Mouse (Mus musculus): ENCODE results near the gene Fgr. TPM values are rescaled to one million over a fixed set of nuclear protein-coding genes. Genes with fewer than 3 reads are reported as not detected.

The Fgr gene
- total RNA-seq, 2 experiments from 2014 or later = 8.4 to 9.7 TPM

GRCm38 (mm10) chr4:132955395-132955791, 18.5 kb upstream of the Fgr start:
- ATAC-seq (replicated peaks; ENCODE audit: low FRiP score, poor library complexity, severe bottlenecking) = no peak

GRCm38 (mm10) chr4:132958741-132959678, 14.9 kb upstream of the Fgr start:
- no peak for ATAC-seq (replicated peaks; ENCODE audit: low FRiP score, poor library complexity, severe bottlenecking)

DNA sequence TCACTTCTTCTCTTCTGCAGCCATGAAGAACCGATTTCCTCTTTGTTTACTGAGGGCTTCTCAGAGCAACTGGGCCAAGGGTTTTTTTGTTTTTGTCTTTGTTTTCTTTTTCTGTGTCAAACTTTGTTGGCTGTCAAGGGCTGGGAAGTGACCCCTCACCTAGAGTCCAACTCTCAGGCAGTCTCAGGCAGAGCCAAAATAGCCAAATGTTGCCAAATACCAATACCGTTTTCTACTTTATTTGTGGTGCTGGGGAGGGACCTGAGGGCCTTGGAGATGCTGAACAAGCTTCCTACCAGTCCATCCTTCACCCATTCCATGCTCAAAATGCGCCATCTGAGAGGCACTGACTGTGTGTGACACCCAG, 14.2 kb upstream of the Fgr start:
- ATAC-seq (replicated peaks; ENCODE audit: low FRiP score, poor library complexity, severe bottlenecking) = no peak

DNA sequence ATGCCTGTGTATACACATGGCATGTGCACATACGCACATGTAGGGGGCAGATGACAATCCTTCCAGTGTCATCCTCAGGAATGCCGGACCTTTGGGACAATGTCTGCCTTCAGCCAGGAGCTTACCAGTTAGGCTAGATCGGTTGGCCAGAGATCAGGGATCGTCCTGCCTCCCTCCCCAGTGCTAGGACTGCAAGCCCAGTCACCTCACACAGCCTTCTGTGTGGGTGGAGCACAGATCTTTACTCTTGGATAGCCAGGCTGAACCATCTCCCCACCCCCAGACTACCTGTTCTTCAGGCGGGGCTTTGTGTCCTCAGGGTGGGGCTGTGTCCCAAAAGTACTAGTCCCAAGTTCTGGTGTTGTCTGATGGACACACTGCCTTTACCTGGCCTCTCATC, 13.6 kb upstream of the Fgr start:
- ATAC-seq (replicated peaks; ENCODE audit: low FRiP score, poor library complexity, severe bottlenecking) = no peak

GRCm38 (mm10) chr4:132960864-132961639, 12.8 kb upstream of the Fgr start:
- ATAC-seq (replicated peaks; ENCODE audit: low FRiP score, poor library complexity, severe bottlenecking) = no peak

DNA sequence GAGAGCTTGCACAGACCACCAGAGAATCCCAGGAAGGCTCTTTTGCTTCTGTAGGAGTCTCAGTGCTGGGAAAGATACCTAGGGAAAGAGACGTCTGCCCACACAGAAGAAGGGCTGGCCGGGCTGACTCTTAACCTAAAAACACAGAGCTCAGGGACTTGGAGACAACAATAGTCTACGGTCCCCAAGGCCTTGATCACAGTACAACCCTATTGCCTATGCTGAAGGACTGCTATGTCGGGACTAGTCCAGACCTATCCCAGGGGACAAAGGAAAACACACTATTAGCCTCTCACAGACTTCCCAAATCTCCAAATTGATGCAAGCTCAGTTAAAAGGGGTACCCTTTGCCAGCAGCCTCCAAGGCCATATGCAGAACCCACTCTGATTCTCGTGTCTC, 12.0 kb upstream of the Fgr start:
- ATAC-seq (replicated peaks; ENCODE audit: low FRiP score, poor library complexity, severe bottlenecking) = no peak

DNA sequence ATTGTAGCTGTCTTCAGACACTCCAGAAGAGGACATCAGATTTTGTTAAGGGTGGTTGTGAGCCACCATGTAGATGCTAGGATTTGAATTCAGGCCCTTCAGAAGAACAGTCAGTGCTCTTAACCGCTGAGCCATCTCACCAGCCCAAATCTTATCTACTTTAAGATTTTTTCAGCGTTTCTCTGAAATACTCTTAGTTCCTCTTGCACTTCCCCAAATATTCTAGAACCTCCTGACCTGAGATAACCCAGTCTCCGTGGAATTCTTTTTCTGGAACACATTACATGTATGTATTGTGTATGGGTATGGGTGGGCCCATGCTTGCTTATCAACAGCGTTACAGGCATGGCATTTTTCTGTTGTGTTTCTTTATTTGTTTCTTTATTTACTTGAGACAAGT, 11.3 kb upstream of the Fgr start:
- ATAC-seq (replicated peaks; ENCODE audit: low FRiP score, poor library complexity, severe bottlenecking) = no peak

GRCm38 (mm10) chr4:132963436-132963835, 10.5 kb upstream of the Fgr start:
- ATAC-seq (replicated peaks; ENCODE audit: low FRiP score, poor library complexity, severe bottlenecking) = no peak

- ATAC-seq (replicated peaks; ENCODE audit: low FRiP score, poor library complexity, severe bottlenecking) = no peak
Observed at GRCm38 (mm10) chr4:132964064-132964463, 9.8 kb upstream of the Fgr start.

DNA sequence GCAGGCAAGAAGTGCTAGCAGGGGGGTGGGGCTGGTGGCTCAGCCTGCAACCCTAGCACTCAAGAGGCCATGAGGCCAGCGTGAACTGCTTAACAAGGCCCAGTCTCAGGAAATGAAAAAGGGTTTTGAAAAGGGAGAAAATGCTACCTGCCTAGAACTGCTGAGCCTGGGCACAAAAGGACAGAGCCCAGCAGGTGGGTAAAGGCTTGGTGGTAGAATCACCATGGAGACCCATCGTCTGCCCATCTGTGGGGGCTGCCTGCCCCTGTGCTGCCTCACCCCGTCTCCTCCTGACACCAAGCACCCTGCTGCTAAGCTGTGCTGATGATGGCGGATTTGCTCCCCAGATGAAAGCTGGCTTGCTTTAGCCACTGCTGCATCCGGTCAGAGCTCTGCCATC, 9.4 kb upstream of the Fgr start:
- ATAC-seq (replicated peaks; ENCODE audit: low FRiP score, poor library complexity, severe bottlenecking) = no peak

DNA sequence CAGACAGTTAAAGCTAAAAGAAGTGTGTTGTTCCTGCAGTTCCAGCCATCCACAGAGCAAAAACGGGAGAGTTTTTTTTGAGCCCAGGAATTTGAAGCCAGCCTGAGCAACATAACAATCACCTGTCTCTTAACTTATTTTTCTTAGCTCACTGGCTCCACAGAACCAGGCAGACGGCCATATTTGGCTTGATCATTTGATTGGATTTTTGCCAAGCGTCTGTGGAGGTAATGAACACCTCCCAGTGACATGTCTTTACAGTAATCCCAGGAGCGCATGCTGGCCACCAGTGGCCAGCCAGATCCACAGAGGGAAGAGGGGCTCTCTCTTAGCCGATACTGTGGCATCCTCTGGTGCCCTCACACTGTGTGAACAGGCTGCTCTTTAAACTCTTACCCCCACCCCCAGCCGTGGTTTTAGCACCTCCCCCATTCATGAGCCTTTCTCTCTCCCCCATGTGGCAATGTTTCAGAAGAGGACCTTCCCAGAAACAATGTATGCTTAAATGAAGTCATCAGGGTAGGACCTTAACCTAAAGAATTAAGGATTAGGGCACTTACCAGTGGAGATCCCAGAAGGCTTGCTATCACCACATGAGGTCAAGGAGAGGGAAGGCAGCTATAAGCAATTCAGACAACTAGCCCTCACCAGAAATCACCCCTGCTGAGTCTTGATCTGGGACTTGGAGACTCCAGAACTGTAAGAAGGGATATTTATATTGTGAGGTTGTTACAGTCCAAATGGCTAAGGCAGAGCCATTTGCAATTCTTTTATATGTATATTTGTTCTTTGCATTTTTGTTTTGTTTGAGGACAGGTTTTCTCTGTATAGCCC, 5.6 kb upstream of the Fgr start:
- ATAC-seq (replicated peaks; ENCODE audit: low FRiP score, poor library complexity, severe bottlenecking) = no peak

DNA sequence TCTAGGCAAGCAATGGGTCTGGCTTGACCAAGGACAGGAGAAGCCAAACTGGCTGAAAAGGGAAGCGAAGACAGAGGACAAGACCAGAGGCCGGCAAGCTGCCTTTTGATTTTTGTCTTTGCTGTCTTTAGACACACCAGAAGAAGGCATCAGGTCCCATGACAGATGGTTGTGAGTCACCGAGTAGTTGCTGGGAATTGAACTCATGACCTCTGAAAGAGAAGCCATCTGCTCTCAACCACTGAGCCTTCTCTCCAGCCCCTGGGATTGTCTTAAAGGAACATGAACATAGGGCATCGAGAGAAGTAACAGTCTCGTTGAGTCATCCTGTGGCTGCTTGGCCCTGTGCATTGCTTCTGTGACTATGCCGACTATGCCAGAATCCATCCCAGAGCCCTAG, 2.3 kb upstream of the Fgr start:
- no peak for ATAC-seq (replicated peaks; ENCODE audit: low FRiP score, poor library complexity, severe bottlenecking)

DNA sequence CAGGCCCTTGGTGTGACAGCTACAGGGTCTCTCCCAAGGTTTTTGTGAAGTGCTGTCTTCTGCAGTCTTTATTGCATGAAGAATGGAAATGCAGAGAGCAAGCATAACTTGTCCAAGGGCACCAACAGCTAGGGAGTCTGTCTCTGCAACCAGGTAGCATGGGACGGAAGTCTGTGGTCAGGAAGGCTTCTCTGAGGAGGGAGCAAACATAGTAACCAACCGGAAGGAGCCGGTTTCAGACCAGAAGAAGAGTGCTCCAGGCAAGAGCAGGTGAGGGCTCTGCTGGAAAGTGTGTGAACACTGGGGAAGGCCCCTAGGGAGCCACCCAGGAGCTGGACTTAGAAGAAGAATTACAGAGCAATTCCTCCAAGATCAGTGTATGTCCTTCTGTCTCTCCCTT, 1.8 kb upstream of the Fgr start:
- no peak for ATAC-seq (replicated peaks; ENCODE audit: low FRiP score, poor library complexity, severe bottlenecking)

- ATAC-seq (replicated peaks; ENCODE audit: low FRiP score, poor library complexity, severe bottlenecking) = no peak
Observed at GRCm38 (mm10) chr4:132972556-132972955, 1.3 kb upstream of the Fgr start.

DNA sequence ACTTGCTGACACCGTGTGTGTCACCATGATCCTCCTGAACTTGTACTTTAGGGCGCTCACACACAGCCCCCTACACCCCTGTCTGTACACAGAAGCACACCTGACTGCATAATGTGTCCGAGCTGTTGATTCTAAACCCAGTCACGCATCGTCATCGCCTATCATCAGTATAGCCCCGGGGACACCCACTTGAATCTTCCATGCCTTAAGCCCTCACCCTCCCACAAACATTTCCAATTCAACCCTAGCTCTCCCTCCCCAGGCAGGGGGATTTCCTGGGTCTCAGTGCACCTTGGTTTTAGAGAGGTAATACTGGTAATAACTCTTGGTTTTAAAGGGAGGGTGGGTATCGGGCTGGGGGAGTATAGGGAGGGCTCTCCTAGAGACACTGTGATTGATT, 709 bp upstream of the Fgr start:
- no peak for ATAC-seq (replicated peaks; ENCODE audit: low FRiP score, poor library complexity, severe bottlenecking)

GRCm38 (mm10) chr4:132974904-132975303, 1.0 kb downstream of the Fgr start:
- ATAC-seq (replicated peaks; ENCODE audit: low FRiP score, poor library complexity, severe bottlenecking) = no peak

- ATAC-seq (replicated peaks; ENCODE audit: low FRiP score, poor library complexity, severe bottlenecking) = no peak
Observed at GRCm38 (mm10) chr4:132975791-132976190, 1.9 kb downstream of the Fgr start.

GRCm38 (mm10) chr4:132976729-132977128, 2.8 kb downstream of the Fgr start:
- no peak for ATAC-seq (replicated peaks; ENCODE audit: low FRiP score, poor library complexity, severe bottlenecking)

DNA sequence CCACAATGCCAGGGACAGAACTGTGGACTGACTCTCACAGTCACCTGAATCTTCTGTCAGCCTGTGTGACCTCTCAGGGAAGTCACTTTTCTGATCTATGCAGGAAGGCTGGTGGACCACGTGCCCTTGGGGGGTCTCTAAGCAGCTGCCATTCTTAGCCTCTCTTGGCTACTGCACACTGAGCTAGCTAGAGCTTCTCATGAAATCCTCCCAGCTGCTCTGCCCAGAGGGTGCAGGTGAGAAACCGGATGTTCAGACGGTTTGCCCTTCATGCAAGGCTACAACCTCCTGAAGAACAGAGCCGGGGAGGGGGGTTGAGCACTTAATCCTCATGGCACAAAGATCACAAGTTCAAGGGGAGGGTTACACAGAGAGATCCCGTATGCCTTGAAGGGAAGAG, 3.7 kb downstream of the Fgr start:
- no peak for ATAC-seq (replicated peaks; ENCODE audit: low FRiP score, poor library complexity, severe bottlenecking)

- ATAC-seq (replicated peaks; ENCODE audit: low FRiP score, poor library complexity, severe bottlenecking) = no peak
Observed at GRCm38 (mm10) chr4:132979186-132979585, 5.3 kb downstream of the Fgr start.
